Mouse (Mus musculus): ENCODE data around the gene Dusp10.

GRCm38 (mm10) chr1:184054176-184054575 is 41.1 kb downstream of the Dusp10 start:
- no peak for TF ChIP-seq POLR2A (IDR thresholded peaks at IDR 0.05; ENCODE audit: insufficient read length, low read depth)
- no peak for TF ChIP-seq MYOG (IDR thresholded peaks at IDR 0.05; ENCODE audit: control insufficient read depth in 1 of 3, insufficient read depth in 1 of 3, insufficient read length in 2 of 3, low read depth in 2 of 3)
- TF ChIP-seq TCF12 (IDR thresholded peaks at IDR 0.05; ENCODE audit: insufficient read depth, poor library complexity, severe bottlenecking), result no peak
- no peak for TF ChIP-seq CEBPB (IDR thresholded peaks at IDR 0.05; ENCODE audit: insufficient read depth, poor library complexity, severe bottlenecking)
- TF ChIP-seq MAX (IDR thresholded peaks at IDR 0.05; ENCODE audit: low read depth), result no peak
- TF ChIP-seq SRF (IDR thresholded peaks at IDR 0.05; ENCODE audit: control insufficient read depth, insufficient read length, low read depth), result no peak
- no peak for TF ChIP-seq POLR2AphosphoS2 (IDR thresholded peaks at IDR 0.05; ENCODE audit: insufficient read length, low read depth)
- TF ChIP-seq MYOD1 (IDR thresholded peaks at IDR 0.05; ENCODE audit: control insufficient read depth in 1 of 3, insufficient read length in 2 of 3, low read depth in 2 of 3), result no peak
- TF ChIP-seq REST (IDR thresholded peaks at IDR 0.05; ENCODE audit: insufficient read depth, insufficient read length), result no peak

Data from myocyte (in vitro differentiated cells).